Mouse (Mus musculus): ENCODE results near the gene Smarcd1.
A peak's percentile ranks its signal among the peaks of the same experiment; 100 is the strongest.
"Not testable (repeated sequence)": the region's sequence is repeated elsewhere in the genome, so short reads cannot be mapped to it uniquely, and the experiment has no call there.

Smarcd1 gene

DNA sequence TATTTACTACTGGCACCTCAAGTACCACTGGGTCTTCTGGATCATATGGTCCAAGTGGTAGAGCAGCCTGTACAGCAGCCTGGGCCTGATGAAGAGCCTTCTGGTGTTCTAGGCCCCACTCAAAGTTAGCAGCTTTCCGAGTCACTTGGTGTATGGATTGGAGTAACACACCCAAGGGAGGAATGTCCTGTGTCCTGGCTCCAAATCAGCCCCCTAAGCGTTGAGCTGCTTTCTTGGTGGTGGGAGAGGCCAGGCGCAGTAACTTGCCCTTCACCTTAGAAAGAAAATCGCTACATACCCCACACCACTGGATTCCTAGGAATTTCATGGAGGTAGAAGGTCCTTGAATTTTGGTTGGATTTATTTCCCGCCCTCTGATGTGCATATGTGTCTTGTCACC lies 17.8 kb upstream of the Smarcd1 start:
- DNase-seq (ENCODE audit: low read depth), result no peak

DNA sequence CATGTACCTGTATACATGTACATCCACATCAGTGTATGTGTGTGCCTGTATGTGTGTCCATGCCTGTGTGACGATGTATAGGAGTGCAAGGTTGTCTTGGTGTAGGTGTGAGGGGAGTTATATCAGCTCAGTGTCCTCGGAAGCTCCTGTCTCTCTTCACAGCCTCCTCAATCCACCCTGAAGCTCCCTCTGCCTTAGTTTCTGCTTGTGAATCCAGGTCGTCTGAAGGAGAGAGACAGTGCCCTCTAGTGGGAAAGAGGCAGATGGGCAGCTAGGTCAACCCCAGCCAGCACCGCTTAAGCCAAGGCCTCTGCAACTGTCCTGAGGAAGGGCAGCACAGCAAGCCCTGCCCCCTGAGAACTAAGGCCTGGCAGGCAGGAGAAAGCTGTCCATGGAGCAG lies 13.2 kb upstream of the Smarcd1 start:
- DNase-seq (ENCODE audit: low read depth), result no peak

DNA sequence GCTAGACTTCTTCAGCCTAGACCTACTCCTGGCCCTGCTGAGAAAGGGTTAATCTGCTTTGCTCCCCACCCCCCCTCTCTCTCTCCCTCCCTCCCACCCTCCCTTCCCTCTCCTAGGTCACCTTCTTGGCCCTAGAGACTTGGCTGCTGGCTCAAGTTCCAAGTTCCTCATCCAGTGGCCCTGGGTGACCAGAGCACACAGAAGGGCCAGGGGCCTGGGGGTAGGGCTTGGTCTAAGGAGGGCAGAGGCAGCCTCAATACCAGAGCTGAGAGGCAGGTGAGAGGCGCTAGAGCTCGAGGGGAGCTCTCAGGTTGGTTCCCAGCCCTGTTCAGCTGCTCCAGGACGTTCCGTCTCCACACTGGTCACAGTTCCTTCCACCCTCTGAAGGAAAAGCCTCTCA lies 11.0 kb upstream of the Smarcd1 start:
- DNase-seq (ENCODE audit: low read depth), result no peak

DNA sequence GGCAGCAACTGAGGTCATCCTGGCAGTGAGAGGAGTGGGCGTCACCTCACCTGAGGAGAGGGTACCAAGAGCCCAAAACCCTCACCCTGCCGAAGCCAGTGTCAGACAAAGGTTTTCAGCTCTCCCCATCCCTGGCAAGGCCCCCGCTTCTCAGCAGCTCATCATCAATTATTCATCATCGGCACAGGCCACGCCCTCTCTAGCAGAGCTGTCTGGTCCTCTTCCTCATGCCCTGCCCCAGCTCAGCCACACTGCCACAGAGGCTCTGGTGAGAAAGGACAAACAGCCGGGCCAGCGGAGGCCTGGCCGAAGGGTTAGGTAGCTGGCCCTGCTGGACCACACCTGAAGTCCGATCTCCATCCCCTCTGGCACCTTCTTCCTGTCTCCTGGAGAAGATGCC lies 10.0 kb upstream of the Smarcd1 start:
- DNase-seq (ENCODE audit: low read depth), result no peak

DNA sequence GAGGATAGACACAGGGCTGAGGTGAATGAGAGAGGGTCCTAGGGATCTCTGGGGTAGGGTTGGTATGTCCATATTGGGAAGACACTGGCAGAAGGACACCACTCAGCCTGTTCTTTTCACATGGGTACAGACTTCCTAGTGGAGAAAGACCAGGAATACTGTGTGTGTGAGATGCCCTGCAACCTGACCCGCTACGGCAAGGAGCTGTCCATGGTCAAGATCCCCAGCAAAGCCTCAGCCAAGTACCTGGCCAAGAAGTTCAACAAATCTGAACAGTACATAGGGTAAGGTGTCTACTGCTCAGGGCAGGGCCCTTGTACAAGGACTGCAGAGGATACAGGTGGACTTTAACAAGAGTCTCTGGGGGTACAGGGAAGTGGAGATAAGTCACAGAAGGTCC lies 4.6 kb upstream of the Smarcd1 start:
- no peak for DNase-seq (ENCODE audit: low read depth)

DNA sequence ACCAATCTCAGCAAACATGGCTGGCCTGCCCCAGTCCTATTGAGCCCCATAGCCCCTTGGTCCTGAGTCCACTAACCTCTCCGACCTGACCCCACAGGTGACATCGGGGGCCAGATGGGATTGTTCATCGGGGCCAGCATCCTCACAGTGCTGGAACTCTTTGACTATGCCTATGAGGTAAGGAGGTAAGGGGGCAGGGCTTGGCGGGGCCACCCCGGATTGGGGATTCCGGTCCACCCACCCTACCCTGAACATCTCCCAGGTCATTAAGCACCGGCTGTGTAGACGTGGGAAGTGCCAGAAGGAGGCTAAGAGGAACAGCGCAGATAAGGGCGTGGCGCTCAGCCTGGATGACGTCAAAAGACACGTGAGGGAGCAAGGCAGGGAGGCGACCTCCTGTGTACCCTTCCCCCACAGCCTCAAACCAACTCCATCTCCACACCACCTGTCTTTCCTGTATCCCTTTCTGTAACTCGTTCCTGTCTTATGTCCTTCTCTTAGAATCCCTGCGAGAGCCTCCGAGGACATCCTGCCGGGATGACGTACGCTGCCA lies 3.3 kb upstream of the Smarcd1 start:
- DNase-seq (ENCODE audit: low read depth), result no peak

DNA sequence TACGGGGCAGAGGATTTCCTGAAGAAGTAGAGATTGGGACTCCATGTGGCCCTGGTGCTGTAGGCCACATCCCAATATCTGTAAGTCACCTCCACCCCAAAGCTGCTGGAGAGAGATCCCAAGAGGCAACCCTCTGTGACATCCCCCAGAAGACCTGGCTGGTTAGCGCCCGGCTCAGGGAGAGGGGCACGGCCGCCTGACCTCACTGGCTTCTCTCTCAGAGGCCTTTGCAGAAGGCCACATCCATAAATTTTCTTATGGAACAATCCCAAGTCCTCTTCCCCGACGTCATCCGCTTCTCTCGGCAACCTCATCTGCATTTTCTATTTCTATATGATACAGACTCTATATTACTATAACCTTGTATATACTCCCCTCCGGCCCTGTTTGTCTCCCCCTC lies 2.2 kb upstream of the Smarcd1 start:
- no peak for DNase-seq (ENCODE audit: low read depth)

DNA sequence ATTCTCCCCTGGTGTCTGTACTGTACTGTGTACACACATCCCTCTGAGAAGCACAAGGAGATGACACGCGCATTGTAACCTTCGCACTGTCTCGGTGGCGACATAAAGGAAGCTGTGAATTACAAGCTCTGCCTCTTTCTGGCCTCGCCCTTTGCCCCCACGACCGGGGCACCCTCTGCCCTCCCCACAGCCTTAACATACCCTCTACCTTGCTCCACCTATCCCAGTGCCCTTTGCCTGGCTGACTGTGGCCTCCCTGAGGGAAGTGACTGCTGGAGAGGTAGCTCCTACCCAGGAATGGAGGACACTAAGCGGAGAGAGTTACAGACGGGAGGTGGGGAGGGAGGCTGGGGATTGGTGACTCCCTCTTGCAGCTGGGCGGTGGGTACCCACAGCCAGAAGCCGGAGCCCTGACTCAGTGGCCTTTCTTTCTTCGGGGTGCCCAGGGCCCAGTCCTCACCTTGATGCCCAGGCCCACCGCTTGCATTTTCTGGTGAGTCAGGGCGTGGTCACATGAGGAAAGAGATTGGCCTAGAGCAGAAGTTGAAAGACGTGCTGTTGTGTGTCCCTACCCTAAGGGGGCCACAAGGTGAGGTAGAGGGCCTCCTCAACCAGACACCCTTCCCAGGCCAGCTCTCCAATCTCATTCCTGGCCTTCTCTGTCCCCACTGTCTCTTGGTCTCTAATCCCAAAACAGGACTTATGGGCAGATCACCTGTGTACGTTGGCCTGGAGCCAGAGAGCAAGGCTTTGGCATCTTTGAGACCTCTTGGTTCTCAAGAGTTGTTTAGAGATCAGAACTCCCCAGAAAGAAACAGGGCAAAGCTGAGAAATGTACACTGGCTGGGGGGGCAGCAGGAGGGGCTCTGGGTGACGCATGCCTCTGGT lies 1.5 kb upstream of the Smarcd1 start:
- no peak for DNase-seq (ENCODE audit: low read depth)

DNA sequence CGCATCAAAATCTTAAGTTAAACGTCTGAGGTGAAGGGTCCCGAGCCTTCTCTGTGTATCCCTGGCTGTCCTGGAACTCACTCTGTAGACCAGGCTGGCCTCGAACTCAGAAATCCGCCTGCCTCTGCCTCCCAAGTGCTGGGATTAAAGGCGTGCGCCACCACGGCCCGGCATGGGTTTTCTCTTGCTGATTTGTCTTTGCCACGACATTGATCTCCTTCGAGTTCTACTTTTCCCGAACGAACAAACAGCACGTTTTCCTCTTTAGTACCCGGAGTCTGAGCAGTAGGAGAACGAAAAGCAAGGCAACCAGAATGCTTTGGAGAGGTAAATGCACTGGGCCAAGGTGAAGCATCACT lies 310 bp upstream of the Smarcd1 start:
- DNase-seq (ENCODE audit: low read depth), result not testable (repeated sequence)

DNA sequence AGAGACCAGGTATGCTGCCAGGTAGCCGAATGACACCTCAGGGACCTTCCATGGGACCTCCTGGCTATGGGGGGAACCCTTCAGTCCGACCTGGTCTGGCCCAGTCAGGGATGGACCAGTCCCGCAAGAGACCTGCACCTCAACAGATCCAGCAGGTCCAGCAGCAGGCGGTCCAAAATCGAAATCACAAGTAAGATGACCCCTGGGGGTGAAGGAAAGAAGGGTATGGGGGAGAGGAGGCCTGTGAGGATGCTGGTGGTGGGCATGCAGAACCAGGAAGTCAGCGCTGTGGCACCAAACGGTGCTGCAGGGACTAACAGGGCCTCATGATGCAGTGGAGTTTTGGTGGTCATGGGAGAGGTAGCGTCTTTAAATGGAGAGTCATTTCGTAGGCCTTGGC lies 1.2 kb downstream of the Smarcd1 start:
- DNase-seq (ENCODE audit: low read depth), result no peak

DNA sequence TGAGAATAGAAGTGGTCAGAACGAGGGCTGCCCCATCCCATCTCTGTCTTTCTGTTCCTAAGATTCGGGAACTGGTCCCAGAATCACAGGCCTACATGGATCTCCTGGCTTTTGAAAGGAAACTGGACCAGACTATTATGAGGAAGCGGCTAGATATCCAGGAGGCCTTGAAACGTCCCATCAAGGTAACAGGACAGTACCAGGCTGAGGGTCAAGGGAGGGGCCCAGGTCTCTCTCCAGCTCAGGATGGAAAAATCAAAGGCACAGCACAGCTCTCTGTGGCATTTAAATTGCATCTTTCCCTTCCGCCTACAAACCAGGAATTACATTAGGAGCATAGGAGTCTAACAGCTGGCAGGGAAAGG lies 1.7 kb downstream of the Smarcd1 start:
- no peak for DNase-seq (ENCODE audit: low read depth)

DNA sequence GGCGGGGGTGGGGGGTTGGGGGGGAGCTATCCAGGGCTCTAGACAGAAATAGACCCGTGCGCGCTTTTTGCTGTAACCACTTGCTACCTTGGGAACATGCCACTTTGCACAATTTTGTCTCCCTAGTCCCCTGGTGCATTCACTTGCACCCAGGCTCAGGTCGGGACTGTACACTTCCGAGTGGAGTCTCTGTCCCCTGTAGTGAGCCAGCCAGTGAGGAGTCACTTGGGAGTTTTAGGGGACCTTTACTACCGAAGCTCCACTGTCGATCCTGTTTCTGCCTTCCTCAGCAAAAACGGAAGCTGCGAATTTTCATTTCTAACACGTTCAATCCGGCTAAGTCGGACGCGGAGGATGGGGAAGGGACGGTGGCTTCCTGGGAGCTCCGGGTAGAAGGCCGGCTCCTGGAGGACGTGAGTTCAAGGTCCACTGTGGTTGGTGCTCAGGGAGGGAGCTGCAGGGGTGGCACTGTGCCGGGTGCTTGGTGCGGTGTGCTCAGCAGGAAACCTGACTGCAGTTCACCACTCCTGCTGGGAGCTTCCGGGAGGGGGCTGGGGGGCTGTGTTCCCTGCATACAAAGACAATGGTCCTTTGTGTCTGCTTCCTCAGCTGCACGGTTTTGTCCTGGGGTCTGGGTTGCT lies 2.2 kb downstream of the Smarcd1 start:
- no peak for DNase-seq (ENCODE audit: low read depth)

DNA sequence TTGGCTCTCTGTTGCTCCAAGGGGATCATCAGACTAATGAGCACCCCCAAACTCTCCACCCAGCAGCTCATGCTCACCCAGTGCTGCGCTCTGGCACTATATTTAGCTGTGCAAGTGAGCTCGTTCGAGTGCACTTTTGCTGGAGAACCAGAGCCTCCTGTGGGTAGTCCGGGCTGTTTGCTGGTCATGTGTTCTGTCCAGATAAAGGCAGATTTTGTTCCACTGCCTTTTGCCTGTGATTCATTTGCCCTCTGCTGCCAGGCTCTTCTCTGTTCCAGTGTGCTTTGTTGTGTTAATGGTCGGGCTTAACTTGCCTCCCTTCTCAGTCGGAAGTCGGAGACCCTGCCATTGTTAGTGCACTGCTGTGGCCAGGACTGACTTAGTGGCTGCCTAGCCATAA lies 3.0 kb downstream of the Smarcd1 start:
- DNase-seq (ENCODE audit: low read depth), result no peak

DNA sequence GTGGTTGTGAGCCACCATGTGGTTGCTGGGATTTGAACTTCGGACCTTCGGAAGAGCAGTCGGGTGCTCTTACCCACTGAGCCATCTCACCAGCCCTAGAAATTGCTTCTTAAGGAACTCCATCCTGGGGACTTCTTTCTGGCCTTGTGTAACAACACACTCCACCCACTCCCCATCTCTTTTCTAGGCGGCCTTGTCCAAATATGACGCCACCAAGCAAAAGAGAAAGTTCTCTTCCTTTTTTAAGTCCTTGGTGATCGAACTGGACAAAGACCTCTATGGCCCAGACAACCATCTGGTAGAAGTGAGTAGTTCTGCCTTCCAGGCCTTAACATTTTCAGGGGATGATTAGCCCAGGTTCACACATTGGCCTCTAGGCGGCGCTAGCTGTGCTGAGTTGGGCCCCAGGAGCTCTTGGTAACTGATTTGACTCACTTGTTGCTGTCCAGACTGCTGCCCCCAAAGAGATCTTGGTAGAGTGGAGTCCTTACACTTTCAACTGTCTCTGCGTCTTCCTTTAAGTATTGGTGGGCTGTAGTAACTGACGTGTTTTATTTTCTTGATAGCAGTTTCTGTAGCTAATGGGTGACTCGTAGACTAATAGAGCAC lies 3.6 kb downstream of the Smarcd1 start, which contains the start of gene Gm17349:
Gene Gm17349, minus strand, starts transcription at position 51 of the 609 bp plus-strand sequence.
- DNase-seq (ENCODE audit: low read depth), result peak; percentile 76

DNA sequence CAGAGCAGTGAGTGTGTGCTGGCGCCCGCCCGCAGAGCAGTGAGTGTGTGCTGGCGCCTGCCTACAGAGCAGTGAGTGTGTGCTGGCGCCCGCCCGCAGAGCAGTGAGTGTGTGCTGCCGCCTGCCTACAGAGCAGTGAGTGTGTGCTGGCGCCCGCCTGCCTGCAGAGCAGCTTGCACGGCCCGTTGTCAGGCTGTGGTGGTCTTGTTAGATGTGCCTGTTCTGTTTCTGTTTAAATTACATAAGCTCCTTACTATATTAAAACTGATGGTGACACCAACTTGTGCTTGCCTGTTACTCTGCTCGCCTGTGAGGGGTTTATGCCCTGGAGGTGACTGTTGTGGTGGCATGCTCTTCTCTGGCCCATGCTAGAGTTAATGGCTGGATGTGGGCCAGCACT lies 6.2 kb downstream of the Smarcd1 start:
- DNase-seq (ENCODE audit: low read depth), result no peak

DNA sequence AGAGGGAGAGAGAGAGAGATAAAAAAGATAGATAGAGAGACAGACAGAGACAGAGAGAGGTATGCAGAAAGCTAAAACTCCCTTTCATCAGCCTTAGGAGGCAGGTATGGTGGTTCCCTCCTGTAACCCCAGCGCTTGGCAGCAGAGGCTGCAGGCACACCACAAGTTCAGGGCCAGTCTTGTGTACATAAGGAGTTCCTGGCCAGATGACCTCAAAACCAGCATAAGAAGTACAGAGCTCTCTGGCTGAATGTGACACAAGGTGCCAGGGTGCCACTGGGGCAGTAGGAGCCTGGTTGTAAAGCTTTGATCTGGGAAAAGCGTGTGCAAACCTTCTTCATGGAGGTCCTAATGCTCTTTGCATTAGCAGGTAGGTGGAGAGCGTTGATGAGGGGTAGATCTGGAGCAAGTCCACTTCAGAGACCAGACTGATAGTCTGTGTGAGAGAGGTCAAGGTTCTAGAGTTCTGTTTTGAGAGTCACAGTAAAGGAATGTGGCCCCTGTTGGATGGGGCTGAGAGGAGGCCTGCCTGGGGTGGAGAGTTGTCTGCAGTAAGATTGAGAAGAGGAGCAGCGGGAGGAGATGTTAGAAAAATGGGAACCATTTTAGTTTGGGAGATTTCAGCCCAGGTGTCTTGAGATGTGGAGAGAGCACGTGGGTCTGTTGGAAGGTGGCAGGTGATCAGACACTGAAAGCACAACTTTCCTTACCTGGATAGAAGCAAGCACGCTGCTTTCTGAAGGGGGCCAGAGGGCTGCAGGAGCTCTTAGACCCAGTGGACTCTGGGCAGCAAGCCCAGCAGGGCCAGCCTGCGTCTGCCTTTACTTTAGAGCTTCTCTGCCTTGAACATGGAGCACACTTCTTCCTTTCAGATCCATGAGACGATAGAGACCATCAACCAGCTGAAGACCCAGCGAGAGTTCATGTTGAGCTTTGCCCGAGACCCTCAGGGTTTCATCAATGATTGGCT lies 8.6 kb downstream of the Smarcd1 start:
- no peak for DNase-seq (ENCODE audit: low read depth)

DNA sequence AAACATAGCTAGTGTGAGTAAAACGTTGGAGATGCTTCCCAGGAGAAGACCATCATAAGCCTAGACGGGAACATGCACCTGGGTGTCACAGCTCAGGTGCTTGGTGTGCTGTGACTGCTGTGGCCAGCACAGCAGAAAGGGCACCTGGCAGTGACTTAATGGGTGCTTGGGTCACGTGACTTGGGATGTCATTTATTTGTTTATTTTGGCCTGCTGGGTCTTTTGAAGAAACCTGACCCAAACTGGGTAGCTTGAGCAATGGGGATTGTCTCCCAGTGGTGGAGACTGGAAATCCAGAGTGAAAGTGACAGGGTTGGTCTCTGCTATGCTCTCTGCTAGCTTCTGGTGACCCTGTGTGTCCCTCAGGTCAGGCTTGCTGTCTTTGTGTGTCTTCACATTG lies 9.6 kb downstream of the Smarcd1 start:
- no peak for DNase-seq (ENCODE audit: low read depth)

DNA sequence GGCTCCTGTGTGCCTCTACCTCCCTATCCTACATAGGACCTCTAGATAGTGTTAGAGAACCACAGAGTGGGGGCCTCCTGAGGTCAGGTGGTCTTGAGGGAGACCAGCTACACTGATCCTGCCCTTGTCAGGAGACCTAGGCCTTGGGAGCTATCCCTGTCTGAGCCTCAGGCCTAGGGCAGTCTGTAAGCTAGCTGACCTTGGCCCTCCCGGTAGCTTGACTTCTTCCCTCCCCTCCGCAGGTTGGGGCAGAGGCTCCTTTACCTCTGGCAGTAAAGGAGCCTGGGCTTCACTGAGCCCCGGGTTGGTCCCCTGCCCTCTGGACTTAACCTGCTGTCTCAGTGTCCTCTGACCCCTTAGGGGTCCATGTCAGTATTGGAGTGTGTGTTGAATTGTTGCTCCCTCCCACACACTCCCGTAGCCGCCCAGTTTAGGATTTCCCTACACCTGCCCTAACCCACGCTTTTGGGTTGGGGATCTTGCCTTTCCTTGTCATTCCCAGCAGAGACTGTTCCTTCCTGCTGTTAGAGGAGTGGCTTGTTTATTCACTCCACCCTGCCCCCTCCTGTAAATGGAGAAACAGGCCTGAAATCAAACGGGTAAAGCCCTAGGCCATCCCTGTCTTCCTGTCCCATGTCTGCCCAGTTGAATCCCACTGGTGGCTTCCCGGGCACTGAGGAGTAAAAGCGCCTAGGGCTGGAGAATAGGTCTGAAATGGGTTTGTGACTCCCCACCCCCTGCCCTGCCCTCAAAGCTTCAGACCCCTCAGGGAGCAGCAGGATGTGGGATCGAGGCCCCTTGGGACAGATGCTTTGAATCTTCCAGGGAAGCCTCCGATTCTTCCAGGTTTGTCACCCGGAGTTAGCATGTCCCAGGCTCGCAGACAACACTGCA lies 11.0 kb downstream of the Smarcd1 start:
- DNase-seq (ENCODE audit: low read depth), result no peak

DNA sequence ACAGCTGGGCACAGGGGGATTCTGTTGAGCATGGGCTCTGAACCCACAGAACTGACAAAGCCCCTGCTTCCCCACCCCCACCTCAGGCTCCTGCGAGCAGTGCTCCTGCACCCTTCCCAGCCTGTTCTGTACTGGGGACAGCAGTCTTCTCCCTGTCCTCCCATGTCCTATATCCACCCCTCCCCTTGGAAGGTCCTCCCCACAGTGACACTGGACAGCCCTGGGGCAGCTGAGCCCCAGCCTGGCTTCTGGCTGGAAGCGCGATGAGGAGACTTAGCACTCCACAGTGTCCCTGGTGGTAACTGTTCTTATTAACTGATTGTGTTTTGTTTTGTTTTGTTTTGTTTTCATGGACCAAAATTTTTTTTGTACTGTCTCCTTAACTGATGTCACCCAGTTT lies 11.6 kb downstream of the Smarcd1 start:
- no peak for DNase-seq (ENCODE audit: low read depth)

DNA sequence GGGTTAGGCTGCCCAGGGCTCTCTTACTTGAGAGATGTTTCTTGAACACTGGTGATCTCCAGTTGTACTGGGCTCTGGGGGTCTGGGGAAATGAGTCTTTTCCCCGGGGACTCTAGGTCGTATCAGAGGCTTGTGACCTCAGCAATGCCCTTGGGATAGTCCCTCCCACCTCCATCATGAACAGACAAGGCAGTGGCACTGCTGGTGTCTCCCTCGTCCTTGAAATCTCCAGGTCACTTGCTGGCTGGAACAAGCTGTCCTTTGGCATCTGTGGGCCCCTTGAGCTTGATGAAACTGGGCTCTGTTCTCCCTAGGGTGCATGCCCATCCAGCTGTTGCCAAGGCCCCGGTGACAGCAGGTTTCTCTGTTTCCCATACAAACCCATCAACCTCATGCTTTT lies 12.3 kb downstream of the Smarcd1 start:
- no peak for DNase-seq (ENCODE audit: low read depth)

DNA sequence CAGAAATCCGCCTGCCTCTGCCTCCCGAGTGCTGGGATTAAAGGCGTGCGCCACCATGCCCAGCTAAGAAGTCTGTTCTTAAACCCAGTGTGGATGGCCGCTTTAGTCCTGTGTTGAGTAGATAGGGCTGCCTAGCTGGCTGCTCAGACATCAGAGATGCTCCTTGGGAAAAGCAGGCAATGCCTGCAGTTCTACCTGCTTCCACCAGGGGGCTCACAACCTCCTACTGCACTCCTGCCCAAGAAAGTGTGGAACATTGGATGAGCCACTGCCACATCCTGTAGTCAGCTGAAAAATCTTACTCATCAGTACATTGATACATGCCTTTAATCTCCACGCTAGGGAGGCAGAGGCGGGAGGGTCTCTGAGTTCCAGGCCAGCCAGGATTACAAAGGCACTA lies 12.9 kb downstream of the Smarcd1 start:
- no peak for DNase-seq (ENCODE audit: low read depth)

Measured in c-Kit-positive CD71-negative TER-119-negative erythroid progenitor cells, embryonic 14.5 days (primary cell).